Mouse (Mus musculus): ENCODE measurements around the gene Plscr3.

- TF ChIP-seq CTCF (IDR thresholded peaks at IDR 0.05; ENCODE audit: borderline replicate concordance, insufficient read depth, low read length) (no peak), POLR2A (IDR thresholded peaks at IDR 0.05; ENCODE audit: low read depth, low read length) (no peak)
These were observed 40.9 kb upstream of the Plscr3 start, which contains the start of gene Tmem102 for GRCm38 (mm10) chr11:69804972-69805909.

All from embryonic fibroblast, embryonic 13.5 days (primary cell).